Mouse (Mus musculus): Measurements from ENCODE around the gene Pitpnm1. TPM values are rescaled to one million over a fixed set of nuclear protein-coding genes. Genes with fewer than 3 reads are reported as not detected.

Pitpnm1 gene
- total and polyA plus RNA-seq, 3 experiments, result 15.9 to 43.8 (median 34.7) TPM

DNA sequence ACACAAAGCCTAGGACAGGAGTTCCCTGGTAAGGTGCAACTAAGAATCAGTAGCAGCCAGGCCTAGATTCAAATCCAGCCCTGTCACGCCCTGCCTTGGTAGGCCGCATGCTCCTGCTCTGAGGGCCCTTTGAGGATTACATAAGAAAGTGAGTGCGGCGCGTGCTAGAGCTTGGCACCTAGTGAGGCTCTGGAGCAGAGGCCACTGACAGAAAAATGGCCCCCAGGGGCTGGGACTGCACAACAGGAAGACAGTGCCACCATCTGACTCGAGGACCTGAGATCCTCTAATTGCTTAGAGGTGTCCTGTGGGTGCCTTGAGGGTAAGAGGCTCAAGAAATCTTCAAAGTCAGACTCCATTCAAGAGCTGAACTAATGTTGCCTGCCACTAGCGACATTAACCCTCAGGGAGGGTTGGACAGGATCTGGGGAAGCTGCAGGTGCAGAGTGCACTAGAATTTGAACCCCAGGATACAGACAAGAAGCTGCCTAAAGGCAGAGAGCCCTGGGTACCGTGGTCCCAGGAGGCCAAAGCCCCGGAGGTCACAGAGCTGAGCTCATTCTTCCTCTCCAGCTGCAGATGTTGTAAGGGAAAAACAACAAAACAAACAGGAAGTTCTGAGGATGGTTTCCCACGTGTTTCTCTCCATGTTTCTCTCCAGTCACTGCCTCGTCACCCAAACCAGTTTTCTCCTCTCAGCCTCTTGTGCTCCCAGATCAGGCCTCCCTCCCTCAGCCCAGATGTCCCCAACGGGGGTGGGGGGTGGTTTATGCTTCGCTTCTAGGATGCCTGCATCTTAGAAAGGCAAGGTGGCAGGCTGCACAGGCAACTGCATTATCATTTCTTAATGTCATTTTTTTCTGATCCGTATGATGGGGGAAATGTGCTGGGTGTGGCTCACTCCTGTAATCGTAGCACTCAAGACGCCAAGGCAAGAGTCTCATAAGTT is 45.0 kb downstream of the Pitpnm1 start:
- peak; percentile 84 for DNase-seq (ENCODE audit: extremely low read depth)
- in situ Hi-C loops (cut with MboI; ENCODE audit: low pct_ligation_motif_present, low pct_unique_long_range_greater_than_20kb, low sequenced_read_pairs), result no loop called here
- dilution Hi-C loops (cut with MboI; ENCODE audit: extremely low pct_ligation_motif_present, extremely low pct_unique_long_range_greater_than_20kb, low sequenced_read_pairs), result no loop called here
- TF ChIP-seq IRF4 (IDR thresholded peaks at IDR 0.05; ENCODE audit: low read depth, low read length) (no peak), SIN3A (IDR thresholded peaks at IDR 0.05; ENCODE audit: low read length) (no peak; the same call in 1 of the 2 replicates), TCF12 (IDR thresholded peaks at IDR 0.05; ENCODE audit: low read depth, low read length) (peak; percentile 73), E2F4 (IDR thresholded peaks at IDR 0.05; ENCODE audit: insufficient replicate concordance, low read depth, low read length) (no peak), USF2 (conservative IDR thresholded peaks at IDR 0.05; ENCODE audit: low read depth, low read length) (0 out of 2 replicates have a peak, but pooled peaks have one; percentile 4), BHLHE40 (IDR thresholded peaks at IDR 0.05; ENCODE audit: low read depth, low read length) (peak; percentile 69), RAD21 (IDR thresholded peaks at IDR 0.05; ENCODE audit: low read depth, low read length) (no peak), CTCF (conservative IDR thresholded peaks at IDR 0.05 in 1 of 2, IDR thresholded peaks at IDR 0.05 in 1 of 2; ENCODE audit: low read depth in 2 of 2, low read length in 2 of 2) (peak in 1 of 2 experiments; percentile 8; a peak in 1 of 4 replicates), ZNF384 (IDR thresholded peaks at IDR 0.05; ENCODE audit: low read depth, low read length) (no peak), MAZ (IDR thresholded peaks at IDR 0.05; ENCODE audit: low read depth, low read length) (no peak), ELF1 (IDR thresholded peaks at IDR 0.05; ENCODE audit: low read depth, low read length) (peak; percentile 49), EP300 (IDR thresholded peaks at IDR 0.05; ENCODE audit: low read length) (peak; percentile 69), ZKSCAN1 (IDR thresholded peaks at IDR 0.05; ENCODE audit: borderline replicate concordance, low read depth, low read length) (no peak), MXI1 (IDR thresholded peaks at IDR 0.05; ENCODE audit: low read depth, low read length) (0 out of 2 replicates have a peak, but pooled peaks have one; percentile 36), MAFK (IDR thresholded peaks at IDR 0.05; ENCODE audit: insufficient replicate concordance, low read length) (no peak), RCOR1 (conservative IDR thresholded peaks at IDR 0.05; ENCODE audit: low read depth, low read length) (no peak), POLR2A (IDR thresholded peaks at IDR 0.05; ENCODE audit: low read depth, low read length) (0 out of 2 replicates have a peak, but pooled peaks have one; percentile 29), JUND (conservative IDR thresholded peaks at IDR 0.05; ENCODE audit: low read depth, low read length) (peak; percentile 44; the same call in 1 of the 2 replicates), KAT2A (IDR thresholded peaks at IDR 0.05; ENCODE audit: insufficient replicate concordance, low read length) (no peak), MAX (IDR thresholded peaks at IDR 0.05; ENCODE audit: low read length) (peak; percentile 81), MEF2A (IDR thresholded peaks at IDR 0.05; ENCODE audit: borderline replicate concordance, low read depth, low read length) (peak; percentile 32; the same call in 1 of the 2 replicates), ETS1 (conservative IDR thresholded peaks at IDR 0.05; ENCODE audit: low read depth, low read length) (peak; percentile 81), HCFC1 (IDR thresholded peaks at IDR 0.05; ENCODE audit: low read depth, low read length) (no peak), NELFE (IDR thresholded peaks at IDR 0.05; ENCODE audit: low read depth, low read length) (no peak), CHD2 (IDR thresholded peaks at IDR 0.05; ENCODE audit: low read length) (no peak; the same call in 1 of the 2 replicates), UBTF (IDR thresholded peaks at IDR 0.05; ENCODE audit: low read depth, low read length) (no peak), SMC3 (IDR thresholded peaks at IDR 0.05; ENCODE audit: low read depth, low read length) (no peak), TBP (conservative IDR thresholded peaks at IDR 0.05; ENCODE audit: low read depth, low read length) (0 out of 2 replicates have a peak, but pooled peaks have one; percentile 29), ZMIZ1 (IDR thresholded peaks at IDR 0.05; ENCODE audit: low read depth, low read length) (no peak), CHD1 (IDR thresholded peaks at IDR 0.05; ENCODE audit: low read depth, low read length) (0 out of 2 replicates have a peak, but pooled peaks have one; percentile 23), GABPA (IDR thresholded peaks at IDR 0.05; ENCODE audit: insufficient replicate concordance, low read depth, low read length) (no peak), PAX5 (IDR thresholded peaks at IDR 0.05; ENCODE audit: low read length) (no peak), ZC3H11A (IDR thresholded peaks at IDR 0.05; ENCODE audit: low read depth, low read length) (no peak), USF1 (IDR thresholded peaks at IDR 0.05; ENCODE audit: low read depth, low read length) (no peak), MYC (IDR thresholded peaks at IDR 0.05; ENCODE audit: low read depth, low read length) (peak; percentile 84), POLR2AphosphoS2 (IDR thresholded peaks at IDR 0.05; ENCODE audit: low read depth, low read length) (no peak), NRF1 (IDR thresholded peaks at IDR 0.05; ENCODE audit: low read depth, low read length) (no peak)

More for the DNA sequence above, 45.0 kb downstream of the Pitpnm1 start:
- Histone ChIP-seq H3K36me3 (replicated peaks in 1 of 2; ENCODE audit: control insufficient read depth in 1 of 2, insufficient read depth in 1 of 2, low read length in 1 of 2) (peaks cover 0 to 28% of the 10 kb centered on the region in 2 experiments), H3K4me1 (ENCODE audit: control insufficient read depth in 1 of 2, insufficient read depth in 2 of 2) (peaks cover 41 to 78% of the 10 kb centered on the region in 2 experiments), H3K27ac (ENCODE audit: insufficient read depth, low read depth) (peak overlapping the region; percentile 90), H3K79me2 (replicated peaks; ENCODE audit: control insufficient read depth, extremely low read depth, insufficient read depth, poor library complexity, severe bottlenecking) (peaks cover 15% of the 10 kb centered on the region), H3K4me3 (replicated peaks in 1 of 3; ENCODE audit: low read depth in 2 of 3, low read length in 2 of 3, poor library complexity in 1 of 3) (no peak overlapping the region), H3K9me3 (replicated peaks; ENCODE audit: low read length) (peaks cover 5% of the 10 kb centered on the region), H3K27me3 (replicated peaks) (no peaks in the 10 kb centered on the region), H3K9ac (ENCODE audit: insufficient read depth, low read depth) (0 out of 2 replicates have a peak overlapping the region, but pooled peaks have one; percentile 10), H3K4me2 (ENCODE audit: insufficient read depth, low read depth, poor library complexity, severe bottlenecking) (no peak overlapping the region)
